Mouse (Mus musculus): ENCODE measurements at regions not wholly inside any gene's neighbourhood (a gene's known extent, or its start where the extent isn't known, plus 50 kb on each side); places are given as distances from the start of the nearest gene placed in this dataset.
A peak's percentile ranks its signal among the peaks of the same experiment; 100 is the strongest.

DNA sequence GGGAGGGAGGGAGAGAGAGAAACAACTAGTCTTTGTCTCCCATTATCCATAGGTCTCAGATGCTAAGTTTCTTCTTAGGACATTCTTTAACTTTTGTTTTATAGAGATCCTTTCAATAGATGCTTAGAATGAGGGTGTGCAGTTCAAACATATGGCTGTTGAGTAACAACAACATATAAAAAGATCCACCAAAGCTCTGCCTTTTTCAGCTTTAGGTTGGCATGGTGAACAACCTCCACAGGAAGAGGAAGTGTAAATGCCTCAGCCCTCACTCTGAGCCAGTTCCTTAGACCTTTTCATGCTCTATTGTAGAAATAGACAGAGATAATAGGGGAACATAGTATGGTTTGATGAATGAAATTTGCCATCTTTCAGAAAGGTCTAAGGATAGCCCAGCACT is 326.0 kb downstream of the Fam84a start:
- no peak for DNase-seq (ENCODE audit: low spot score)

DNA sequence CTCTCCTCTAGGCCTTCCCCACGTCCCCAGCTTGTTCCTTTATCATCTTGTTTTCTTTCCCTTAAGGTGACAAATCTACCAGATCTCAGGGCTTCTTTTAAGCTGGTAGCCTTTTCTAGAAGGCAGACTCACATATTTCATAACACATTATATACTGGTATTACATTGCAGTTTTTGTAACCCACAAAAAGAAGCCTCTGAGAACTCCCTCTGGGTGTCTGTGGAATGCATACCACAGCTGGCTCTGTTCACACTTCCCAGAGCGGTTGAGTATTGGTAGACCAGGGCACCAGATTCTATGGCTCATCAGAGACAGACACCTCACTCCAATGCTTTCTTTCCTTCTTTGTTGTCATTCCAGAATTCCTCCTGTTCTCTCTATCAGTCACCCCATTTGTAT is 336.4 kb downstream of the Fam84a start:
- no peak for DNase-seq (ENCODE audit: low spot score)

DNA sequence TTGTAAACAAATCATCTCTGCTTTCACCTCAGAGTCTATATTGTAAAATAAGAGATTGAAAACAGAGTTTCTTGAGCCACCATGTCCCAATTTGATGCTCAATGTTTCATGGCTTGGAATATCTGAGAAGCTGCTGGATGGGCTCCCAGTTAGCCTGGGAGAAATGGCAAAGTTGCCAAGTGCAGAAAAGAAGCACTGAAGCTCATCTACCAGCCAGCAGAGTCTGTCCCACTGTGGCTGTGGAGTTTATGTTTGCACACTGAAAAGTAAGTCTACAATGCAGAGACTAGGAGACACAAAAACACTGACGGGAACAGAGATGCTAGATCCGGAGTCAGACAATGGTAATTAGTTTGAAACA is 341.7 kb downstream of the Fam84a start:
- DNase-seq (ENCODE audit: low spot score): peak; percentile 8

DNA sequence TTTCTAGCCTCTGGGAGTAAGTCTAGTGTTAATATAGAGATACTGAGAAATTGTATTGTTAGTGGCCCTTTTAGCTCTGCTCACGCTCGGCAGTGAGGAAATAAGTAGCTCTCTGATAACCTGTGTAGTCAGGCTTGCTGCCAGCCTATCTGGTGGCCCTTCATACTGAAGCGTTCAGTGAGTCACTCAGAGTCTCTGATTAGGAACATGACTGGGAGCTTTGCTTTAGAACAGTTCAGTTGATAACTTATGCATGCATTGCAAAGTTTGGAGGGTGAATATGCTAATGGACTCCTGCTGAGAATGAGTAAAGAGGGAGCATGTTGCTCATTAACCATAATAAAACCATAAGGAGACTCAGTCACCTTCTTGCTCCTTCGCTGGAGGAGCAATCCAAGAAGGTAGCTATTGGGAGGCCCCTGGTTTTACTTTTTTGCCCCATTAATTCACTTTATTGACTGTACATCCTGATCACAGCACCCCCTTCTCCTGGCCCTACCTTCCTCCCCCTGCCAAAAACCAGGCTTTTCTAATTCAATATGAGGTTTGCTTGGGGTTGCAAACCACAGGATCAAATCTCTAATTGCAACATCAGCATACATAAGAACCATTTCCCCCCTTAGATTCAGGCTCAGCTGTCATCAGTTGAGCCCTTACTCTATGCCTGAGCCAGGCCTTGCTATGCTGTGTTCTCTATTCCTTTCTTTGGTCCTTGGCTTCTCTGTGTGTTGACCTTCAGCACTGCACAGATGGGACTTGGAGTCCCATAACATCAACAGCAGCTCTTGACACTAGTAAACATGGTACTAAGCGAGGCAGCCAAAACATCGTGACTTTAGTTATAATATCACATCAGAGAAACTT is 342.3 kb downstream of the Fam84a start:
- DNase-seq (ENCODE audit: low spot score): no peak

DNA sequence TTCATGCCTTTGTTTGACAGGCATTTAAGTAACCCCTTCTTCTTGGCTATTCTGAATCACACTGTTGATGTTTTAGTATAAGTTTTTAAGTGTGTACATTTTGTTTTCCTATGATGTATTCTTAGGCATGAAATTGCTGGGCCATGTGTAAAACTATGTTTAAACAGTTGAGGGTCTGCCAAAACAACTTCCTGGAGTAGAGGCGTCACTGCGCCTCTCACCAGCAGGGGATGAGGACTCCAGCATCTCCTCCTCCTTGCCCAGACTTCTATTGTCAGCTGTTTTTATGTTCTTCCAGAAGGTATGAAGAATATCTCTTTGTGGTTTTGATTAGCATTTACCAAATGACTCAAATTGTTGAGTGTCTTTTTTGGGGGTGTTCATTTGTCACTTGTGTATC is 372.1 kb downstream of the Fam84a start:
- DNase-seq (ENCODE audit: low spot score): no peak

DNA sequence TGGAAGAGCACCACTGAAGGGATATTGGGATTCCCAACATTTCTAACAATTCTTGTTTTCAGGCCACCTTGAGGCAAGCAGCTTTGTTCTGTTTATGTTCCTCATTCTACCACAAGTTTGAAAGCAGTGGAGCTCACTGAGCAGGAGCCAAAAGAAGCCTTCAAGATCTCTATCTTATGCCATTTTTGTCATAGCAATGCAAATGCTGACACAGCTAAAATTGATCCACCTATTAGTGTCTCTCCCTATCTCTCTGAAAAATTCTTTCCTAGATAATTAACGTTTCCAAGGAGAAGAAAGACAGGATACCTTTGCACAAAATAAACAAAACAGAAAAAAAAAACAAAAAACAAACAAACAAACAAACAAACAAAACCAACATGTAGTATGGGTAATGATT is 375.2 kb downstream of the Fam84a start:
- DNase-seq (ENCODE audit: low spot score): no peak

DNA sequence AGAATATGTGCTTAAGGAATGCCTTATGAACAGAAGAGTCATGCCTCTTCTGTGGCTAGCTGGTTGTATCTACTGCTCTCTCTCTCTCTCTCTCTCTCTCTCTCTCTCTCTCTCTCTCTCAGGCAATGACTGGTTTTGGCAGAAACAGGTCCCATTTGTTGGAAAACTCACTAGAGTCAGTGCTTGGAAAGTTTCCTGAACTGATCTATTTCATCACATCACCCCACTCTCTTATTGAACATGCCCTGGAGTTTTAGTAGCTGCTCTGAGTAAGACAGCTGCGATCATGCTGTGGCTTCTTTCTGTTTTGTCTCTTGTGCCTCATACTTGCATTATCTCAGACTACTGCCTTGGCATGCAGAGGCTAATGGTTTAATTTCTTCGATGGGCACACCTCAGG is 382.2 kb downstream of the Fam84a start:
- DNase-seq (ENCODE audit: low spot score): peak; percentile 14

DNA sequence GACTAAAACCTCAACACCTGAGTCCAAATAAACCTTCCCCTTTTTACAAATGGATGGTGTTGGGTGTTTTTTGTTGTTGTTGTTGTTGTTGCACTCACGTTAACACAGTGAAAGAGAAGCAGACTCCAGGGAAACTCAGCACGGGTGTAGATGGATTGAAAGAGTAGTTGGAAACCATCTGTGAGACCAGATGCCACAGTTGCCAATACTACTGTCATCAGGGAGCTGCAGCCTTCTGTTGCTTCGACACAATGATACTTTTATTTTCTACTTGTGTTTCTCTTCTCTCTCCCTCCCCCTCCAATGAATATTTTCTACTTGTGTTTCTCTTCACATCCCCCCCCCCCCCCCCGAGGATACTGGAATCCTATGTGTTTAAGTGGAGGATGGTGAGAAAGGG is 382.7 kb downstream of the Fam84a start:
- DNase-seq (ENCODE audit: low spot score): peak; percentile 73

DNA sequence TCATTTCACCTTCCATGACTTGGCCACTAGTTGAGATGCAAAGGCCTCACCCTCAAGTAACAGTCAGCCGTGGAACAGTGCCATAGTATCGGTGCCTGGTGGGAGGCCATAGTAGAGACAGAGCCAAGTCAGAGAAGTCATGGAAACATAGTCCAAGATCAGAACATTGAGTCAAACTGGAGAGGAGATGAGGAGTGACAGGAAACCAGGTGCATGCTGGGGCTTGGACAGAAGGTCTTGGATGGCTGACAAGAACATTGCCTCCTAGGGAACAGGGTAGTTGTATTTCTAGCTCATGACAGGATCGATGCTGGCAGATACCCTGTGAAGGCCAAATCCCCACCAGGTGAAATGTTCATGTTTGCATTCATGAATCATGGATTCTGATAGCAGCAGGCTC is 385.4 kb downstream of the Fam84a start:
- DNase-seq (ENCODE audit: low spot score): no peak

DNA sequence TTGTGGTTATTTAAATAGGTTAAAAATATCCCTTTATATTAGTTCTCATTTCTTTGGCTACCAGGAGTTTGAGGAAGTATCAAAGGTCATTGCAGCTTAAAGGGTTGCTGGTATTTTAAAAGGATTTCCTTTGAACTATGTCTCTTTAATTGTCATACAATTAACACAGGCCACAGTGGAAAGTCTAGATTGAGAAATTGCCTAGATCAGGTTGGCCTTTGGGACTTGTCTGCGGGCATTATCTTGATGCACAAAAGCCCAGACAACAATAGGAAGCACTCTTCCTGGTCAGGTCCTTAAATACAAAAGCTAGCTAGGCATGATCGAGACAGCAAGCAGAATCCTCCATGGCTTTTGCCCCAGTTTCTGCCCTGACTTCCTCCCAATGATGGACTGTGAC is 398.0 kb downstream of the Fam84a start:
- no peak for DNase-seq (ENCODE audit: low spot score)

DNA sequence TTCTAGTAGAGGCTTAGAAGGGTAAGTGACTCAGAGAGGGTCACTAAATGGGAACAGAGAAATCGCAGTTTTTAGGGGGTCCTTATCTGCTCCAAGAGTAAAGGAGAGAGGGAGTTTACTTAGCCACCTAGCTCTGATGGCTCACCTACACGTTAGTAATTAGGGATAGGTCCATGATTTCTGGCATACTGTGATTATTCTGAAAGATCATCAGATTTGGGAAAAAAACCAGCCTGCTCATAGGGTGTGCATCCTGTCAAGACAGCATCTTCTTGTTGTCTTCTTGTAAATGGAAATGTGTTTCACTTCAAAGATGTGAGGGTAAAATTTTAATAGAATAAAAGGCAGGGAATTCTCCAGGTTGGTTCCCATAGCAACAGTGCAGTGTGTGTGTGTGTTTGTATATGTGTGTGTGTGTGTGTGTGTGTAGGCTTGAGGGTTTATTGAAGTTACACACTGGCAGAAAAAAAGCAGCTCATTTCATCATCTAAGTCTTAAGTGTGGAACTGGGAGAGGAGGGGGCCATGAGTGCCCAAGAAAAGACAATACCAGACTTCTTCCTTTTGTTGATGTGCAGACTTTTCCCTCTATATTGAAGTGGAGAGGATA is 407.4 kb downstream of the Fam84a start:
- no peak for DNase-seq (ENCODE audit: low spot score)

DNA sequence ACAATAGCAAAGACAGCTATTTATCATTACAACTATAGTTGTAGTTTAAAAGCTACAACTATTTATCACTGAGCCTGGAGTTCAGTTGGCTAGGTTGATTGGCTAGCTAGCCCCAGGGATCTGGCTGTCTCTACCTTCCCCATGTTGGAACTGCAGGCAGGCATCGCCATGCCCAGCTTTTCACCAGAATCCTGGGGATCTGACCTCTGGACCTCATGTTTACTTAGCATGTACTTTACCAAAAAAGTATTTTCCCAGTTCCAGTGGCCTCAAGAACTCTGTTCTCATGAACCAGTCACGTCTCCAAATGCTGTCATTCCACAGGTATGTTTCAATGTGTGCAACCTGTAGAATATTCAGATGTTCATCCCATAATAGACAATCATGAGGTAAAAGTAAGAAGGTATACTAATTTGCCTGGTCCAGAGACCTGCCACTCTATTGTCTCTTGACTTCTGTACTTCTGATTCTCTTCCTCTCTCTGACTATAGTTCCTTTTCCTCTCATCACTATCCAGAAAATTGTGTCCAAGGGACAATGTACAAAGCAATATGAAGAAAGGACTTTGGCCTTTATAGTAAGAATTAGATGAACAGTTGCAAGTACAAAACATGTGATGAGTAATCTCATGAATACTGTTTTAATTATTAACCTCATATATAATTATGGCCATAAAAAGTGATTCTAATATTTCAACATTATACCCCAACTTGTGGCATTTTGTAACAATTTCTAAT is 421.8 kb downstream of the Fam84a start:
- no peak for DNase-seq (ENCODE audit: low spot score)

DNA sequence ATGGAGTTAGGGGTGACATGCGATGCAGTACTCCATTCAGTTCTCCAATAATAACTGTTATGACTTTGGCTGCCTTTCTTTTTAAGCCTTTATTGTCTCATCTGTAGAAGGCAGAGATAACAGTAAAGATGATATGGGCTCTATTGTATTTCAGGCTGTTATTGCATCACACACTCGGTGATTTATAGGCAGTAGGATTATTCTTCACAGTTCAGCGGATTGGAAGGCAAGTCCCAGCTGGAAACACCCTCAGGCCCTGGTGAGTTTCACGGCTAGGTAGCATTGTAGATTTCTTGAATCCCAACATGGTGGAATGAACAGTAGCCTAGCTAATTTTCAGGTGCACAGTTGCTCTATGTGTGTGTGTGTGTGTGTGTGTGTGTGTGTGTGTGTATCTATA is 422.9 kb downstream of the Fam84a start:
- DNase-seq (ENCODE audit: low spot score): no peak

DNA sequence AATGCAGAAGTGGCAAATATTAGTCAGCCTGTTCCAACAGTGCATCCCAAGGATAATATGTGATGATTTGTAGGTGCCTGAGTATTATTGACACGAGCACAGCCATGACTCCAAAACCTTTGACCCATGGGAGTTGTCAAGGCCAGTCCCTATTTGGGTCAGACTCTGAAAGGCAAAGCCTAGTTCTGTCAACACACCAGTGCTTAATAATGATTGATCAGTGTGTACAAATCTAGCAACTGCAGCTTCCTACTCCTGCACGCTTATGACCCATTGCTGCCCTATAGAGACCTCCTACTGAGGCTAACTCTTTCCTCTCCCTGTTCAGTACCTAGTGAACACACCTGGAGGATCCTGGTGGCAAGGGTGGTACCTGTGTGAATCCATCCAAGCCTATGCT is 427.3 kb downstream of the Fam84a start:
- DNase-seq (ENCODE audit: low spot score): no peak

DNA sequence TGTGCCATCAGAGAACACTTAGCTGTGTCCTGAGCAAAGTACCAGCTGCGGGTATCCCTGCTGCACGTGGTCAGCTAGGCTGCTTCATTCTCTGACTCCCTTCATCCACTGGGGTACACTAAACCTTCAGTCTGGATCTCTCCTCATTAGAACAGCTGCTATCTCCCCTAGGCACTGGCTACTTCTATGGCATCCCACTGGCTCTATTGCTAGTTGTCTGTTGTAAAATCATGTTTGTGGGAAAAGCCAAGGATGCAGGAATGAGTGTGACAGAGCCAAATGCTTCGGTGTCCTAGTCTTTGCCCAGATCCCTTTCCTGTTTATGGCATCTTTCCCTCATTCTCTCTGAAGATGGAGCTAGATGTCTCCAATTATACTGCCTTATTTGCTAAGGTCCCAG is 440.9 kb downstream of the Nbas start:
- no peak for DNase-seq (ENCODE audit: low spot score)

DNA sequence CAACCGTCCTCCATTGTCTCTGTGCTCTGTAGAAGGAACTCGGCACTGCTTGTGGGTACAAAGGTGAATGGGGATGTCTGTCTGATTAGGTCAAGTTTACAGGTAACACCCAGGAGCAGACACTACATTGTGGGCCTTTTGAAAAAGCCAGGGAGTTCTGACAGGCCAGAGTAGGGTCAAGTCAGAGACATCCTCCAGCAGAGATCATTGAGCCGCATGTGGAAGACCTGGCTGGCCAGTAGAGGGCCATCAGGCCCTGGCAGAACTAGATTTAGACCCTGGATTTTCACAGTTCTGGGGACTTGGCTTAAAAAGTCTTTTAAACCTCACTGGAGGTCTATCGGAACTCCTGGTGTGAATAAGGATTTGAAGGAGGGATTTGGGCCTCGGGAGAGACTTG is 438.8 kb downstream of the Nbas start:
- DNase-seq (ENCODE audit: low spot score): no peak

DNA sequence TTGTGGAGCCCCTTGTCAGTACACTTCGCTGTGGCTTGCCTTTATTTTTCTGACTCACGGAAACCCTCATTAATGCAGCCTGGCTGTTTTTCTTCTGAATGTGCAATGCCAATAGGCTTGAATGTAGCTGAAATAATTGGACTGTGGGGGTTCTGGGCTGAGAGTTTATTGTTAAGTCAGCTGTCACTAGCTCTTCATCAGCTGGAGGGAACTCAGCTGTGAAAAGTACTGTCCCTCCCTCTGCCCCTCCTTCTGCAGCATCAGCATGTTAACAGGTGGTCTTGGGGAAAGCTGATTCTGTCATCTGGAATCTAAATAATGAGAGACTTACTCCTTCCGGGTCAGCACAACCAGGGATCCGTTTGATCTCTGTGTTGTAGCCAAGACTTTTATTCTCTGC is 437.6 kb downstream of the Nbas start:
- no peak for DNase-seq (ENCODE audit: low spot score)

DNA sequence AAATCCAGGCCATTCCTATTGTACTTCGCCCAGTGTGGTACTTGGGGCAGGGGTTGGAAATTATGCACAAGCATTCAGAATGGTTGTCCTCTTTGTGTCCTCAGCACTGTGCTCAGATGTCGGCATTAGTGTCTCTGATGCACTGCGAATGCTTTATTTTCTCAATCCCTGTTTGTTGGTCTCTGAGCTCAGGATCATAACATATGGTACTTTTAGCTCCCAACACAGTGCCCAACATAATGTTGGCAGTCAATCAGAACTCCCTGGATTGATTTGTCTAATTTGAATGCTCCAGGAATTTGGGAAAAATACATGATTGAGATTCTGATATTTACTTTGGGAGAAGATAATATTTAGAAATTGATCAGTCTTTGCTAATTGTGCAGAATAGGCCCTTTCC is 434.7 kb downstream of the Nbas start:
- no peak for DNase-seq (ENCODE audit: low spot score)

DNA sequence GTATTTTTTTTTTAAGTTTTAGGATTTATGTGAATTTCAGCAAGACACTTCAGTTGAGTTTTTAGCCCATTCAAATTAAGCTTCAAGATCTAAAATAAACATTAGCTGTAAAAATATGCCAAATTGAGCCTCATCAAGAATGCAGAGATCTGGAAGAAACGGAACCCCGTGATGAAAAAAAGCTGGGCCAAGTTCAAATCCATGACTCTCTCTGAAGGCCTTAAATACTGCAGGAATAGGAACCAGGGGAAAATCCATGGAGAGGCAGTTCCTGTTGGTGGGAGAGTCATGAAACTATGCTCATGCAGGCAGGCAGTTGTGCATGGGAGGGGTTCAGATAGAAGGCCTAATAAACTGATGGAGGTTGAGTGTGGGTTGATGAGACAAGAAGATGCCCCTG is 430.9 kb downstream of the Nbas start:
- DNase-seq (ENCODE audit: low spot score): no peak

DNA sequence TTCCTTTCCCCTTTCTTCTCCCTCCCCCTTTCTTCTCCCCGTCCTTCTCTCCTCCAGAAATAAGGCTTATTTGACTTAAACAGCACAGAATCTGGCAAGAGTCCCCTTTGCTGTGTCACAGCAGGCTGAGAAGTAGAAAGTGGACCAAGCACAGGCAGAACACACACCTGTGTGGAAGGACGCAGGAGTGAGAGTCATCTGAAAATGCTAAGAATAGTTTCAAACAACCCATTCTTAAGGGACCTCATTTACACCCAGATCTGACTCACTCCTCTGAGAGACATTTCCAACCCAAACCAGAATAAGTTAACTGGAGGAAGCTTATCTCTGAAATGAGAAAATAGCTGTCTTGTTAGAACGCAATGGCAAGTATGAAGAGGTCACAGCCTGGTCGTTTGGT is 429.9 kb downstream of the Nbas start:
- DNase-seq (ENCODE audit: low spot score): no peak

DNA sequence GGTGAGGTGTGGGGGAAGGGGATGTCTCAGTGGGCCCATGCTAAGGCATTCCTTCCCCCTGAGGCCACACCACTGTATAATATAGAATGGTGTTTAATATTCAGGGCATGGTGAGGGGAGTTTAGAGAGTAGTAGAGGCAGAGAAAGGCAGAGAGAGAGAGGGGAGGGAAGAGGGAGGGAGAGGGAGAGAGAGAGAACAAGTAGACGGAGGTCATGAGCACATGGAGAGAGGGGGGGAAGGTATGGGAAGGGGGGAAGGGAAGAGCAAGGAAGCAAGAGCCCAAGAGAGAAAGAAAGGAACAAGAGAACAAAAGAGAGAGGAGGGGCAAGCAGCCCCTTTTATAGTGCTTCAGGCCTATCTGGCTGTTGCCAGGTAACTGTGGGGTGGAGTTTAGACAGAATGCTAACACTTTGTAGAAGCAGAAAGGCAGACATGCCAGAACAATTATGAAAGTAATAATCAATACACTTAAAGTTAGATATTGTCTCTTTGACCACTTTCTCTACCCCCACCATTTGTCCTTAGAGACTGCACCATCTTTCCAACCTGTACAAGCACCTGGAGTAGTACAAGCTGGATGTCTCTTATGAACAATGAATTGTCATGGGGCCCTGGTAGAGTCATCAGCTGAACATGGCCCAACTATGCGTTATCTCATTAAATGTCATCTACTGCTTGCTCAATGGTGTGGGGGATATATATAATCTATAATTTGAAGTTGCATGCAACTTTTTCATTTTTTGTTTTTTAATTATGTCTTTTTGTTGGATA is 422.6 kb downstream of the Nbas start:
- no peak for DNase-seq (ENCODE audit: low spot score)

DNA sequence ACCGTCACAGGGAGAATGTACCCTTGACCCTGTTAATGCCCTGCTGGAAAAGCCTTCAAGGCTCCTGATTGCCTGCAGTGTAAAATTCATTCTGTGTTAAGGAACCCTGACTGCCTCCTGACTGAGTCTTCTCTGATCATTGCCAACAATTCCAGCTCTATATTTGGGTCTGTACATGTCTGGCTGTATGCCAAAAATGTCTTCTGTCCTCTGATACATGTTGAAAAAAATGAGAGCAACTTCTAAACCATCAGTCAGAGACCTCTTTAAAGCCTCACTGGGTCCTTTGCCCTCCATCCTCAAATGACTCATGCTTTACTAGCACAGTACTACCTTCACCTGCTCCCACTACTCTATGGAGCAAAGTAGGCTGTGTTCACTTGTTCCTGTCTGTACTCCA is 408.3 kb downstream of the Nbas start:
- no peak for DNase-seq (ENCODE audit: low spot score)

DNA sequence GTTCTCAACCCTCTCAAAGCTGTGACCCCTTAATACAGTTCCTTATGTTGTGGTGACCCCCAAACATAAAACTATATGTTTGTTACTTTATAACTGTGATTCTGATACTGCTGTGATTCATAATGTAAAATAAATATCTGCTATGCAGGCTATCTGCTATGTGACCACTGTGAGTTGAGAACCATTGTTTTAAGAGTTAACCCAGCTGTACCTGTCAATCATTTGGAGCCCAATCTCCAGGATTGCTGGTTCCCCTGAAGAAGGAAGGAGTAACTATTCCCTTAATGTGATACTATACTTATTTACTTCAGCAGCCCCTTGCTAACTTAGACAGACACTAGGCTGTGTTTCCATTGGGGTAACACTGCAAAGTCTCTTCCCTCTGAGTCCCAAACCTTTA is 400.5 kb downstream of the Nbas start:
- no peak for DNase-seq (ENCODE audit: low spot score)

All from layer of hippocampus, adult 11-12 months (tissue).